Mouse (Mus musculus): Measurements from ENCODE around the gene Unc13c.

- TF ChIP-seq POLR2A (IDR thresholded peaks at IDR 0.05; ENCODE audit: borderline replicate concordance, insufficient read depth, low read length): no peak
- TF ChIP-seq CTCF (IDR thresholded peaks at IDR 0.05; ENCODE audit: borderline replicate concordance, insufficient read depth, low read depth, low read length): no peak
These were observed 114.5 kb downstream of the Unc13c start for GRCm38 (mm10) chr9:73854281-73854680.
